Mouse (Mus musculus): Measurements from ENCODE around the gene Sycn. TPM values are rescaled to one million over a fixed set of nuclear protein-coding genes. Genes with fewer than 3 reads are reported as not detected.
A peak's percentile ranks its signal among the peaks of the same experiment; 100 is the strongest.

The Sycn gene
- polyA plus RNA-seq, 1 experiment: not detected

DNA sequence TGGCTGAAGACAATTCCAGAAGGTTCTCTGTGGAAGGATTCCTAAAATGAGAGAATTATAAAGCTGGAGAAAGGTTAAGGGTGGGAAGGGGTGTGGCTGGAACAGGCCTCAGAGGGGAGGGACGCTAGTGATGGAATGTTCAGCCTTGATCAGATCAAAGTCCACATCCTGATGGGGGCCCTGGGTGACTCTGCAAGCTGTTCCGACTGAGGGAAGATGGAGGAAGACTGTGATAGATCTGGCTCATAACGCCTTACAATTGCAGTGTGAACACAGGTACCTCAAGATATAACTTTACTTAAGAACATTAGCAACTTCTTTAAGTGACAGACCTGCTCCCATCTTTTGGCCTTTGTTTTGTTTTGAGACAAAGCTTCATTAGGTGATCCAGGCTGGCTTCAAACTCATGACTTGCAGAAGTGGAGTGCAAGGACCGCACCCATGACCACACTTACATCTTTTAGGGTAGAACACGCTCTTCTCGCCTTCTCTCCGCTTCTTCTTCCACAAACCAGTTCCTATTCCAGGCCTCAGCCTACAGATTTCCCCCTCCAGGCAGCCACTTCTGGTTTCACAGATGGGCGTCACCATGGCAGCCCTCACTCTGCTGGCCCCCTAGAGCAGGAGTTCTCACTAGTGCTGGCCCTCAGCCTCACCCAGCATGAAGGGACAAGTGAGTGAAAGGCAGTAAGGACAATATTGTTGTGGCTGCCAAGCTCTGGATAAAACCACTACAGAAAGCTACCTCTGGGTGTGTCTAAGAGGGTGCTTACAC lies 43.1 kb downstream of the Sycn start:
- peaks cover 5% of the 10 kb centered on the region; the same call in 1 of the 2 replicates for H3K4me1 ChIP-seq (ENCODE audit: control insufficient read depth, insufficient read depth, low read length)
- TF ChIP-seq CTCF (IDR thresholded peaks at IDR 0.05; ENCODE audit: control insufficient read depth, insufficient read depth, low read length): no peak
- no peak for TF ChIP-seq POLR2A (IDR thresholded peaks at IDR 0.05; ENCODE audit: borderline replicate concordance, control insufficient read depth, low read depth, low read length)
- no peak overlapping the region for H3K4me3 ChIP-seq (replicated peaks; ENCODE audit: control insufficient read depth, low read depth, low read length)
- H3K27ac ChIP-seq (ENCODE audit: control insufficient read depth, insufficient read depth, low read depth, low read length, poor library complexity): peak overlapping the region; percentile 55
- 58% methylated on average over 8 of the region's 8 CpGs for WGBS

DNA sequence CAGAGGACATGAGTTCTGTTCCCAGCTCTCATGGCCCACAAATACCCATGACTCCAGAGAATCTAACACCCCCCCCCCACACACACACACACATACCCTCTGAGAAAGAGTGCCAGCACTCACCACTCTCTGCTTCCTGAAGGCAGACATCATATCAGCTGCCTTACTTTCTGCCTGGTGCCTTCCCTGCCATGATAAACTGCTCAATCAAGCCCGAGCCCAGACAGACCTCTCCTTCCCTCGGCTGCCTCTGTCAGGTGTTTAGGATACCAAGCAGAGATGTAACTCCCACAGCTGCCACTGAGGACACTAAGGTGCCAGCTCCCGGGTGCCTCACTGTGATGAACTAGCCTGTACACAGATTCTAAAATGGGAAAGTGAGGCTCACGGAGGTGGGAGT lies 43.8 kb downstream of the Sycn start:
- Histone ChIP-seq H3K27ac (ENCODE audit: control insufficient read depth, insufficient read depth, low read depth, low read length, poor library complexity) (peak overlapping the region; percentile 55), H3K4me3 (replicated peaks; ENCODE audit: control insufficient read depth, low read depth, low read length) (no peak overlapping the region), H3K4me1 (ENCODE audit: control insufficient read depth, insufficient read depth, low read length) (peaks cover 5% of the 10 kb centered on the region; the same call in 1 of the 2 replicates)
- TF ChIP-seq POLR2A (IDR thresholded peaks at IDR 0.05; ENCODE audit: borderline replicate concordance, control insufficient read depth, low read depth, low read length) (no peak), CTCF (IDR thresholded peaks at IDR 0.05; ENCODE audit: control insufficient read depth, insufficient read depth, low read length) (no peak)
- 59% methylated on average over 4 of the region's 4 CpGs for WGBS

DNA sequence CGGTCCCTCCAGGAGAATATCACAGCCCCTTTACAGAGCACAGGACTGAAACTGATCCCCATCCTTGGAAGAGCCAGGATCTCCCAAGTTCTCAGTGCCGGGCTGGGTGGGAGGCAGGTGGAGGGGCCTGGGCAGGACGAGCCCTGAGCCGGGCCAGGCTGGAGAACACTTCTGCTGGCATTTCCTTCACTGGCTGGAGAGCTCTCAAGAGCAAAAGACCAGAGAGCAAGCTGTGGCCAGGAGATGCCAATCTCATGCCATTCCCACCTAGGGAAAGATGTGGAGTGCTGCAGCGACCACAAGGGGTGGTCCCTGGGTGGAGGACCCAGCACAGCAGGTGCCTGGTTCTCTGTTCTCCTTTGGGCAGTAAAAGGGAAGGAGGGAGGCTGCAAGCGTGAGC lies 44.3 kb downstream of the Sycn start:
- H3K4me3 ChIP-seq (replicated peaks; ENCODE audit: control insufficient read depth, low read depth, low read length): no peak overlapping the region
- peaks cover 5% of the 10 kb centered on the region; the same call in 1 of the 2 replicates for H3K4me1 ChIP-seq (ENCODE audit: control insufficient read depth, insufficient read depth, low read length)
- WGBS: 73% methylated on average over 6 of the region's 6 CpGs
- no peak overlapping the region for H3K27ac ChIP-seq (ENCODE audit: control insufficient read depth, insufficient read depth, low read depth, low read length, poor library complexity)
- TF ChIP-seq POLR2A (IDR thresholded peaks at IDR 0.05; ENCODE audit: borderline replicate concordance, control insufficient read depth, low read depth, low read length) (no peak), CTCF (IDR thresholded peaks at IDR 0.05; ENCODE audit: control insufficient read depth, insufficient read depth, low read length) (no peak)

DNA sequence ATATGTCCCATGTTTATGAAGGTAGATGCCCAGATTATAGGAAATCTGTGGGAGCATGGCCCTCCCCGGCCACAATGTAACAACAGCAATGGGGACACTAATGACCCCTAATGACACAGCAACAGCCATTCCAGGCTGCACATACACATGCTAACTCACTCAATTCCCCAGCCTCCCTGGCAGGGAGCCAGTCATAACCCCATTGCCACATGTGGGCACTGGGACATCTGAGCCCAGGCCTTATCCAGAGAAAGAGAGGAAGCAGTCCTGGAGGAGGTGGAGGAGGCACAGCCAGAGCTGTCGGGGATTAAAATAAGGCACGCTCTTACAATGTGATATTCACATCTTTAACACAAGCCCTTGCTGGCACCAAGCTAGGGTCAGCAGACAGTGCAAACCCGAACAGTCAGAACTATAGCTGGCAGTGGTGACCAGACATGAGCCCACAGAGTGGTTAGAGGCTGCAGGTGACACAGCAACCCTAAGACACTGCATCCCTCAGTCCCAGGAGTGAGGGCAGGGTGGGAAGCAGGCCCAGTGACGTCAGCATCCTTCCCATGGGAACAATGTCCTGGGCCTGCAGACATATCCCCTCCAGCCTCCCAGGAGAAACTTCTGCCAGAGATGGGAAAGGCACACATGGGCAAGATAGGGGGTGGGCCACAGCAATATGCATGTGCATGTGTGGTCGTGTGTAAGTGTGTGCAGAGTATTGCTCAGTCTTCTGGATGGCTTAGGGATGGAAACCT lies 46.2 kb downstream of the Sycn start:
- no peak for TF ChIP-seq POLR2A (IDR thresholded peaks at IDR 0.05; ENCODE audit: borderline replicate concordance, control insufficient read depth, low read depth, low read length)
- no peak for TF ChIP-seq CTCF (IDR thresholded peaks at IDR 0.05; ENCODE audit: control insufficient read depth, insufficient read depth, low read length)
- H3K4me1 ChIP-seq (ENCODE audit: control insufficient read depth, insufficient read depth, low read length): peaks cover 3% of the 10 kb centered on the region; the same call in 1 of the 2 replicates
- 69% methylated on average over 6 of the region's 6 CpGs for WGBS
- H3K27ac ChIP-seq (ENCODE audit: control insufficient read depth, insufficient read depth, low read depth, low read length, poor library complexity): no peak overlapping the region
- no peak overlapping the region for H3K4me3 ChIP-seq (replicated peaks; ENCODE audit: control insufficient read depth, low read depth, low read length)

DNA sequence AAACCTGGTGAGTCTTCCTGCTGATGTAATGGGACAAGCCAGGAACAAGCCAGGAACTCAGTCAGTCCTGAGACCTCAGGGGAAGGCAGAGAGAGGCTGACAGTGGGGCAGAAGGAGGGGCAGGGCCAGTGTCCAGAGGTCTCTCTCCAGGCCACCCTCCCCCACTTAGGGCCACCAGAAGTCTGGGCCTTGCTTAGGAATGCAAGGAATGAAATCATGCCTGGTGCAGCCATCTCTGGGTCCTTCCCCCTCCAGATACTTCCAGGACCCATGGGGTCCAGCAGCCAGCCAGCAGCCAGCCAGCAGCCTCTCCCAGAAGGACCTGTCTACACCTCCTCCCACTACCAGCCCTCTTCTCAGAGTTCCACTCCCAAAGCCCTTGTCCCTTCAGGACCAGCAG lies 47.0 kb downstream of the Sycn start:
- Histone ChIP-seq H3K4me3 (replicated peaks; ENCODE audit: control insufficient read depth, low read depth, low read length) (no peak overlapping the region), H3K4me1 (ENCODE audit: control insufficient read depth, insufficient read depth, low read length) (peaks cover 4% of the 10 kb centered on the region; the same call in 1 of the 2 replicates), H3K27ac (ENCODE audit: control insufficient read depth, insufficient read depth, low read depth, low read length, poor library complexity) (no peak overlapping the region)
- TF ChIP-seq POLR2A (IDR thresholded peaks at IDR 0.05; ENCODE audit: borderline replicate concordance, control insufficient read depth, low read depth, low read length): no peak
- TF ChIP-seq CTCF (IDR thresholded peaks at IDR 0.05; ENCODE audit: control insufficient read depth, insufficient read depth, low read length): no peak

Other genes starting within 250 kb of the Sycn start
- not detected in 2 replicates for gene Selenov, start 249.7 kb upstream of the Sycn start, polyA plus RNA-seq (2011; ENCODE audit: insufficient read depth, insufficient read length, low replicate concordance, missing spikeins)
- not detected in 2 replicates for gene Dll3, start 238.6 kb upstream of the Sycn start, polyA plus RNA-seq (2011; ENCODE audit: insufficient read depth, insufficient read length, low replicate concordance, missing spikeins)
- 44.6 and 44.8 TPM in 2 replicates for gene Timm50, start 228.8 kb upstream of the Sycn start, polyA plus RNA-seq (2011; ENCODE audit: insufficient read depth, insufficient read length, low replicate concordance, missing spikeins)
- gene Supt5, start 202.1 kb upstream of the Sycn start, polyA plus RNA-seq (2011; ENCODE audit: insufficient read depth, insufficient read length, low replicate concordance, missing spikeins): 50.8 and 77.1 TPM in 2 replicates
- gene Rps16, start 190.2 kb upstream of the Sycn start, polyA plus RNA-seq (2011; ENCODE audit: insufficient read depth, insufficient read length, low replicate concordance, missing spikeins): 838 and 1,358 TPM in 2 replicates
- 15.6 and 26.3 TPM in 2 replicates for gene Plekhg2, start 168.3 kb upstream of the Sycn start, polyA plus RNA-seq (2011; ENCODE audit: insufficient read depth, insufficient read length, low replicate concordance, missing spikeins)
- 25.5 and 53.7 TPM in 2 replicates for gene Zfp36, start 160.6 kb upstream of the Sycn start, polyA plus RNA-seq (2011; ENCODE audit: insufficient read depth, insufficient read length, low replicate concordance, missing spikeins)
- 12.0 and 24.2 TPM in 2 replicates for gene Med29, start 148.2 kb upstream of the Sycn start, polyA plus RNA-seq (2011; ENCODE audit: insufficient read depth, insufficient read length, low replicate concordance, missing spikeins)
- gene Paf1, start 147.9 kb upstream of the Sycn start, polyA plus RNA-seq (2011; ENCODE audit: insufficient read depth, insufficient read length, low replicate concordance, missing spikeins): 136 and 209 TPM in 2 replicates
- 158 and 354 TPM in 2 replicates for gene Gmfg, start 103.4 kb upstream of the Sycn start, polyA plus RNA-seq (2011; ENCODE audit: insufficient read depth, insufficient read length, low replicate concordance, missing spikeins)
- gene Lrfn1, start 88.9 kb upstream of the Sycn start, polyA plus RNA-seq (2011; ENCODE audit: insufficient read depth, insufficient read length, low replicate concordance, missing spikeins): 2.6 TPM in 1 of 2 replicates, not detected in the other
- gene Ifnl2, start 30.4 kb upstream of the Sycn start, polyA plus RNA-seq (2011; ENCODE audit: insufficient read depth, insufficient read length, low replicate concordance, missing spikeins): not detected in 2 replicates
- not detected in 2 replicates for gene Ifnl3, start 18.0 kb upstream of the Sycn start, polyA plus RNA-seq (2011; ENCODE audit: insufficient read depth, insufficient read length, low replicate concordance, missing spikeins)
- not detected in 2 replicates for gene Nccrp1, start 6.4 kb downstream of the Sycn start, polyA plus RNA-seq (2011; ENCODE audit: insufficient read depth, insufficient read length, low replicate concordance, missing spikeins)
- gene Samd4b, start 57.3 kb downstream of the Sycn start, polyA plus RNA-seq (2011; ENCODE audit: insufficient read depth, insufficient read length, low replicate concordance, missing spikeins): 5.4 and 25.2 TPM in 2 replicates
- gene Pak4, start 57.3 kb downstream of the Sycn start, polyA plus RNA-seq (2011; ENCODE audit: insufficient read depth, insufficient read length, low replicate concordance, missing spikeins): 6.1 and 13.6 TPM in 2 replicates
- not detected in 2 replicates for gene Acp7, start 90.4 kb downstream of the Sycn start, polyA plus RNA-seq (2011; ENCODE audit: insufficient read depth, insufficient read length, low replicate concordance, missing spikeins)
- 1.5 TPM in 1 of 2 replicates, not detected in the other for gene Fbxo27, start 152.0 kb downstream of the Sycn start, polyA plus RNA-seq (2011; ENCODE audit: insufficient read depth, insufficient read length, low replicate concordance, missing spikeins)
- gene Fbxo17, start 175.9 kb downstream of the Sycn start, polyA plus RNA-seq (2011; ENCODE audit: insufficient read depth, insufficient read length, low replicate concordance, missing spikeins): 1.4 and 3.3 TPM in 2 replicates
- gene Mrps12, start 200.9 kb downstream of the Sycn start, polyA plus RNA-seq (2011; ENCODE audit: insufficient read depth, insufficient read length, low replicate concordance, missing spikeins): 46.5 and 85.1 TPM in 2 replicates
- gene Sars2, start 201.1 kb downstream of the Sycn start, polyA plus RNA-seq (2011; ENCODE audit: insufficient read depth, insufficient read length, low replicate concordance, missing spikeins): 7.3 and 11.9 TPM in 2 replicates
- not detected in 2 replicates for gene Ccer2, start 215.3 kb downstream of the Sycn start, polyA plus RNA-seq (2011; ENCODE audit: insufficient read depth, insufficient read length, low replicate concordance, missing spikeins)
- gene Sirt2, start 225.8 kb downstream of the Sycn start, polyA plus RNA-seq (2011; ENCODE audit: insufficient read depth, insufficient read length, low replicate concordance, missing spikeins): 18.7 and 28.3 TPM in 2 replicates
- gene Nfkbib, start 226.6 kb downstream of the Sycn start, polyA plus RNA-seq (2011; ENCODE audit: insufficient read depth, insufficient read length, low replicate concordance, missing spikeins): 7.9 and 12.1 TPM in 2 replicates
- 29.1 and 94.3 TPM in 2 replicates for gene Rinl, start 248.1 kb downstream of the Sycn start, polyA plus RNA-seq (2011; ENCODE audit: insufficient read depth, insufficient read length, low replicate concordance, missing spikeins)

Data from bone marrow, adult 2 months (tissue).